Mouse (Mus musculus) lung, adult 18-20 months (tissue): ENCODE data around the gene Myo19.

Experiments used
- DNase-seq, 2 experiments: peaks; one replicate each; pipeline ENCODE4 v3.0.0; 2022; ENCODE audit warnings: mixed read lengths in 2 of 2

Gene Myo19

DNA sequence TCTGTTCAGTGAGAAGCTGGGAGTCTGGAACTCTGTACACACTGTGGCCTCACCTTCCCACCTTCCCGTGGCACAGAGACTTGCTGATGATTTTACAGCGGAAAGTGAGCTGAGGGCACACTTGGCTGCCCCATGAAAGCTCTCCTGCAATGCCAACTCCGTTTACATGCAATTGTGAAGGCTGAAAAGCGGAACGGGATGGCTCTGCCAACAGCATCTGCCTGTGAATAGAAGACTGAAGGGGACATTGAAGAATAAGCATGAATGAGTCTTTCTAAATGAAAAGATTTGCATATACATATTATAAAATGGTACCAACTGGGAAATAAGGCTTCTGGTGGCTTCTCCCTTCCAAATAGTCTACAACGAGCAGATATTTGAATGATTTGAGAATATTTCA lies 67.3 kb downstream of the Myo19 start:
- DNase-seq, result no peak

GRCm38 (mm10) chr11:84948114-84948513 lies 68.2 kb downstream of the Myo19 start:
- no peak for DNase-seq

DNA sequence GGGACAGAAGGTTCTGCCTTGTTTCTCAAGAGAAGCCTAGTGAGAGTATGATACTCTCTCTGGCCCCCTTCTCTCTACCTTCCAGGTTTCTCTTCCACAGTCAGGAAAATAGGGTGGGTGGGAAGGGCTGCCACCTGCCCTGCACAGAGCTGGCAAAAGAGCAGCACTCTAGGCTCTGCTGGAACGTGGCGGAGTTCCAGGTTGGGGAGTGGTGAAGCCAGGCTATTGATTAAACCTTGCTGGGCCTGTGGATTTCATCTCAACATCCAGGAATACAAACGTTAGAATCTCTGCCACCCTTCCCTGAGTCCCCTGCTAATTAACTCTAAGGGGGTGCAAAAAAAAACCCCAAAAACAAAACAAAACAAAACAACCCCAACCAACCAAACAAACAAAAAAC lies 68.6 kb downstream of the Myo19 start:
- DNase-seq, result no peak

DNA sequence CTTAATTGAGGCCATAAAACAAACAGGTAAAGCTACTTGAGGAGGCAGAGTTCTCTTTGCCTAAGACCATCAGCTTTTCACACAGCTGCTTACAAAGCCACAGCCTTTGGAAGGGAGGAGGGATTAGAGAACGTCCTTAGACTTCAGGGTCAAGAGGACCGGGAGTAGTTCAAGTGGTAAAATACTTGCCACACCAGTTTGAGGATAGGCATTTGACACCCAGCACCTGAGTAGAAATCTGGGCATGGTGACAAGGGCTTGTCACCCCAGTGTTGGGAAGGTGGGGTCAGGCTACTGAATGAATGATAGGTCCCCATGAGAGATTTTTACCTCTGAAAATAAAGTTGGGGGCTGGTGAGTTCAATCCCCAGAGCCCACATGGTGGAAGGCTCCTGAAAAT lies 72.7 kb downstream of the Myo19 start:
- DNase-seq, result peak; percentile 76 to 89

DNA sequence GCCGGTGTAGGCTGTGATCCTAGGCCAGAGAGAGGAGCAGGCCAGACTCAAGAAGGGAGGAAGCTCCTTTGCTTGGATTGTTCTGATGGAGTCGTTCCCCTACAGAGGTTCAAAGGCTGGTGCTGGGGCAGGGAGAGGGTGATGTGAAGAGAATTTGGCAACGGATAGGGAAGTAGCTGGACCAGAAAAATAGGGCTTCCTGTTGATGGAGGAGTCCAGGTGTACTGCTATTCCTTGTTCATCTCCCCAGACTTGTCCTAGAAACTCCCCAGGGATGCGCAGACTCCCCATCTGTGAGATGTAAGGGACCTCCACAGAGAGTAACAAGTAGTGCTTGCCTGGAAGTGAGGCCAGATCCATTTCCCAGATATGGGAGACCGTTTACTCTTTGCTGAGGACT lies 76.5 kb downstream of the Myo19 start:
- no peak for DNase-seq

GRCm38 (mm10) chr11:84957171-84957570 lies 77.2 kb downstream of the Myo19 start:
- no peak for DNase-seq

DNA sequence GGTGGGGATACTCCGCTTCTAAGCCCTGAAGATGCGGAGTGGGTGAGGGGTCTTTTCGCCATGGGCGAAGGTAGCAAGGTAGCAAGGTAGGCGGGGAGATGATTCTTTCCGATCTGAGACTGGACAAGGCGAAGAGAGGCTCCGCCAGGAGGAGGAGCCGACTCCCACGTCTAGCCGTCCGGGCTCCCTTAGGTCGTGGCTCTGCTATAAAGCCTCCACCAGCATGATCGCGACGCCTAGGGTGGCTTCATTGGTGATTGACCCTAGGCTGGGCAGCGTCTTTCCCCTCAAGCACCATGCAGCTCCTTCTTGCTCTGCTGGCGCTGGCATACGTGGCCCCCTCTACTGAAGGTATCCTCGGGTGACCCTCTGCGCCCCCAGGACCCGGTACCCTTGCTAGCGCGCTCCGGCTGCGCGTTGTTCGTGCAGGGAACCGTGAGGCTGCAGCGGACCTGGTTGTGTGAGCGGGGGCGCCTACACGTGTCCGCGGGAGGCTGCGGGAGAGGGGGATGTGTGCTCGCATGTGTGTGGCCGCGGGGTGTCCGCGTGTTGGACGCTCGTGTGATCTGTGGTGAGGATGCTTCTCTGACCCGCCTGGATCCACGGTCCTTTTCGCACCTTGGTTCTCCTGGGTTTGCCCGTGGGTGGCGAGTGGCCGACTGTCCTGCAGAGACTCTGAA lies 77.8 kb downstream of the Myo19 start, which contains the start of gene Car4:
Gene Car4 (plus strand): TSS at position 196 of the 680 bp plus-strand sequence.
- DNase-seq, result peak; percentile 45 to 47

GRCm38 (mm10) chr11:84958271-84958630 lies 78.3 kb downstream of the Myo19 start:
- DNase-seq, result no peak

DNA sequence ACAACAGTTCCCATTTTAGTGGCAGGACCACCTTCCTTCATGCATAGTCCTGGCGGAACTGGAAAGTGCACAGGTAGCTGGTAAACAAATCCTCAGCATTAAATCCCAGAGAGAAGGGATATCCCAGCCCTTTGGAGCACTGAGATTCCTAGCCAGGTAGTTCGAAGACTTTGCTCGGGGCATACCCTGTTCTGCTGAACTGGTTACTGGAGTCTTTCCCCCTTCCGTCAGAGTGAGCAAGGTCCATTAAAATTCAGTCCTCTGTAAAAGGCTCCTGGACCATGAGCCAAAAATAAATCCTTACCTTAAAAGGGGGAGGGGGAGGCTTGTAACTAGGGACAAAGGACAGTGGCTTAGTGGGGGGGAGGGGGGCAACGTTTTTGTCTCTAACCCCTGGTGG lies 79.2 kb downstream of the Myo19 start:
- DNase-seq, result no peak

DNA sequence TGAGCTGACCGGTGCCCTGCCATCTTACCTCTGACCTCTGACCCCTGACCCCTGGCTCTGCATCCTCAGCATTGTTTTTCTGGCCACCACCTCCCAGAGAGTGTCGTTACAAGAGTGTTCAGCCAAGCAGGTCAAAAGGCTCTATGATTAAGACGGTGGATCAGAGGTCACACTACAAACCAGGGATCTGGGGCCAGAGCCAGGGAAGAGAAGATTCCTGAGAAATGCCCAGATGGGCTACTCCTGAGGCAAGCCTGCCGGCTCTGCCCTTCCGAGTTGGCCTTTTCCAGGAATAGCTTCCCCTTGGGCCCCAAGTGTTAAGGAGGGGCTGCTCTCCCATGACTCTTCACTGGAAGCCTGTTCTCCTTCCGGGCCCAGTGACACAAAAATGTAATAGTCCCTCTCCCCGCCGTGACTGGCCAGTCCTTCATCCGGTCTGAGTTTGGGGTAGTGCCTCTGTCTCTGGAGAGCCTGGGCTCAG lies 79.8 kb downstream of the Myo19 start:
- peak; percentile 46 to 68 for DNase-seq

- DNase-seq, result no peak
These were observed 80.3 kb downstream of the Myo19 start for GRCm38 (mm10) chr11:84960291-84960690.

DNA sequence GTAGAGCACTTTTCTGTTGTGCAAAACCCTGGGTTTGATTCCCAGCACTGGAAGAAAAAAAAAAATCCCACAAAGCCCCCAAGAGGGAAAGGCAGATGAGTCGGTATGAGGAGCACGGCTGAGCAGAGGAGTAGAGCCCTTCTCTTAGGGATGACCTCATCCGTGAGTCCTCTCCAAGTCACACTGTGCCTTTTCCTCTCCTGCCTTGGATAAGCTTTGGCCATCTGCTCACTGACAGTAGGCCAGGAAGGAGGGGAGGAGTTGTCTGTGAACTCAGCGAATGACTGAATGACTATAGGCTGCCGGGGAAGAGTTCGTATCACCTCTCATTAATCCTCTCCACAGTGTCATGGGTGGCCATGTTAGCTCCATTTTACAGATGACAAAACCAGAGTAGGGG lies 80.8 kb downstream of the Myo19 start:
- peak in 1 of 2 experiments; percentile 36 for DNase-seq
